Mouse (Mus musculus): ENCODE results near the gene Dock1. TPM values are rescaled to one million over a fixed set of nuclear protein-coding genes. Genes with fewer than 3 reads are reported as not detected.

Gene Dock1
- total RNA-seq, 1 experiment from 2014 or later: 15.4 TPM

GRCm38 (mm10) chr7:135043931-135044765 is 373.7 kb downstream of the Dock1 start:
- ATAC-seq (replicated peaks in 1 of 2; ENCODE audit: insufficient read depth in 1 of 2, low FRiP score in 2 of 2, low TSS enrichment in 1 of 2, low read depth in 1 of 2, poor library complexity in 2 of 2, severe bottlenecking in 2 of 2): no peak

DNA sequence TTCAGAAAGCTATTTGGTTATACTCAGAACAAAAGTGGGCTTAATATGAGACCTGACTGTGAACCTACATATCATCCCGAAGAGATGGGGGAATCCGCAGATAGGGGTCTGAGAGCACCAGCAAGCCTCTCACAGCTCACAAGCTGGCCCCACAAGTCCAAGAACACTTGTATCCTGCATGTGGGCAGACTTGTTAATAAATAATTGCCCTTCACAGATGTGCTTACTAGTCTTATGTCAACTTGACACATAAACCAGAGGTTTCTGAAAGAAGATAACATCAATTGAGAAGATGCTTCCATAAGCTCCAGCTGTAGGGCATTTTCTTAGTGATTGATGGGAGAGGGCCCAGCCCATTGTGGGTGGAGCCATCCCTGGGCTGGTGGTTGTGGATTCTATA is 379.0 kb downstream of the Dock1 start:
- ATAC-seq (replicated peaks in 1 of 2; ENCODE audit: insufficient read depth in 1 of 2, low FRiP score in 2 of 2, low TSS enrichment in 1 of 2, low read depth in 1 of 2, poor library complexity in 2 of 2, severe bottlenecking in 2 of 2): no peak

GRCm38 (mm10) chr7:135053186-135053715 is 382.8 kb downstream of the Dock1 start:
- no peak for ATAC-seq (replicated peaks in 1 of 2; ENCODE audit: insufficient read depth in 1 of 2, low FRiP score in 2 of 2, low TSS enrichment in 1 of 2, low read depth in 1 of 2, poor library complexity in 2 of 2, severe bottlenecking in 2 of 2)

- ATAC-seq (replicated peaks in 1 of 2; ENCODE audit: insufficient read depth in 1 of 2, low FRiP score in 2 of 2, low TSS enrichment in 1 of 2, low read depth in 1 of 2, poor library complexity in 2 of 2, severe bottlenecking in 2 of 2): no peak
These were observed 384.2 kb downstream of the Dock1 start for GRCm38 (mm10) chr7:135054664-135055063.

DNA sequence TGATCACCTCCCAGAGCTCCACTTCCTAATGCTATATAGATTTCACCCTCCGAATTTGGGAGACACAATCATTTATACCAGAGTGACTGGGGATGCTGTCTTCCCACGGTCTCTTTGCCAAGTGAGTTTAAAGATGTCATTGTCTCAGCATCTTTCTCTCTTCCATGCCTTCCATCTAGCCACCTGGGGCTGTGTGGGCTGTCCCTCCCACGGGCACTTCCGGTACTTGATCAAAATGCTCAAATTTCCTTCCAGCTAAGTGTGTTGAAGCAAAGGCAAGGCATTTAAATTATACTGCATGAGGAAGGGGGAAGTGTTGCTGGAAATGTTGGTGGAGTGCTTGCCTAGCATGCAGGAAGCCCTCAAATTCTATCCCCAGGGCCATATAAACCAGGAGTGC is 388.6 kb downstream of the Dock1 start:
- ATAC-seq (replicated peaks in 1 of 2; ENCODE audit: insufficient read depth in 1 of 2, low FRiP score in 2 of 2, low TSS enrichment in 1 of 2, low read depth in 1 of 2, poor library complexity in 2 of 2, severe bottlenecking in 2 of 2): no peak

- ATAC-seq (replicated peaks in 1 of 2; ENCODE audit: insufficient read depth in 1 of 2, low FRiP score in 2 of 2, low TSS enrichment in 1 of 2, low read depth in 1 of 2, poor library complexity in 2 of 2, severe bottlenecking in 2 of 2): no peak
These were observed 389.1 kb downstream of the Dock1 start for GRCm38 (mm10) chr7:135059562-135059961.

GRCm38 (mm10) chr7:135063886-135064285 is 393.4 kb downstream of the Dock1 start:
- no peak for ATAC-seq (replicated peaks in 1 of 2; ENCODE audit: insufficient read depth in 1 of 2, low FRiP score in 2 of 2, low TSS enrichment in 1 of 2, low read depth in 1 of 2, poor library complexity in 2 of 2, severe bottlenecking in 2 of 2)

- no peak for ATAC-seq (replicated peaks in 1 of 2; ENCODE audit: insufficient read depth in 1 of 2, low FRiP score in 2 of 2, low TSS enrichment in 1 of 2, low read depth in 1 of 2, poor library complexity in 2 of 2, severe bottlenecking in 2 of 2)
These were observed 394.8 kb downstream of the Dock1 start for GRCm38 (mm10) chr7:135065301-135065700.

DNA sequence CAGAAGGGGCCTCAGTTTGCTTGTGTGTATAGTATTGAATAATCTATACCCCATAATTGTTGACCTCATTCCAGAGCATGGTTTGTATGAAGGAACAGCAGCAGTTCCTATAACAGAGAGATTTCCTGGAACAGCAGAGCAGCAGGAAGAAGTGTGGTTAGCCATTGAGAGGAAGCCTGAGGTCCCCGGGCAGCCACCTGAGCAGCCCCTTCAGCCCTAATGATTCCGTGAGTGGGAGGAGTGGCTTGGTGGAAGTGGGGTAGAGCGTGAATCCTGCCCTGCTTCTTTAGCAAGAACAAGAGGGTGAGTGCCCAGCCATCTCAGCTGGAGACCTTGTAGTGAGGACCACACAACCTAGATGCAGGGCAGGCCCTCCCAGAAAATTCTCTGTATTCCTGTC is 398.4 kb downstream of the Dock1 start:
- peak; percentile 66 to 88 for ATAC-seq (replicated peaks in 1 of 2; ENCODE audit: insufficient read depth in 1 of 2, low FRiP score in 2 of 2, low TSS enrichment in 1 of 2, low read depth in 1 of 2, poor library complexity in 2 of 2, severe bottlenecking in 2 of 2)

- no peak for ATAC-seq (replicated peaks in 1 of 2; ENCODE audit: insufficient read depth in 1 of 2, low FRiP score in 2 of 2, low TSS enrichment in 1 of 2, low read depth in 1 of 2, poor library complexity in 2 of 2, severe bottlenecking in 2 of 2)
These were observed 406.4 kb downstream of the Dock1 start for GRCm38 (mm10) chr7:135076904-135077303.

DNA sequence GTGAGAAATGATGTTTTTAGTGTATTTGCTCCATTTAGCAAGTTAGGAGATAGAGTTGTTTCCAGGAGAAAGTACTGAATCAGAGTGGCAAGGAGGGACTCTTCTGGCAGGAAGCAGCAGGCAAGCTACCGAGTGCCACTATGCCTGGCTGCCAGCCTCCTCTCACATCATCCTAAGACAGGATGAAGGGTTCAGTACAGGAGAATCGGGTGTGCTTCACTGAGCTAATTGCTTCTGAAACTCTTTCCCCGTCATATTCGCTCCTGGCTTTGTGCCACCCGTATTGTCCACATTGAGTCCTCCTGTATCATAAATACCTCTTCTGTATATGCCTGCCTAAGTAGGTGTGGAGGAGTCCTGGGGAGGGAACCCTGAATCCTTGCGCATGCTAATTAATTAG is 406.9 kb downstream of the Dock1 start:
- no peak for ATAC-seq (replicated peaks in 1 of 2; ENCODE audit: insufficient read depth in 1 of 2, low FRiP score in 2 of 2, low TSS enrichment in 1 of 2, low read depth in 1 of 2, poor library complexity in 2 of 2, severe bottlenecking in 2 of 2)

DNA sequence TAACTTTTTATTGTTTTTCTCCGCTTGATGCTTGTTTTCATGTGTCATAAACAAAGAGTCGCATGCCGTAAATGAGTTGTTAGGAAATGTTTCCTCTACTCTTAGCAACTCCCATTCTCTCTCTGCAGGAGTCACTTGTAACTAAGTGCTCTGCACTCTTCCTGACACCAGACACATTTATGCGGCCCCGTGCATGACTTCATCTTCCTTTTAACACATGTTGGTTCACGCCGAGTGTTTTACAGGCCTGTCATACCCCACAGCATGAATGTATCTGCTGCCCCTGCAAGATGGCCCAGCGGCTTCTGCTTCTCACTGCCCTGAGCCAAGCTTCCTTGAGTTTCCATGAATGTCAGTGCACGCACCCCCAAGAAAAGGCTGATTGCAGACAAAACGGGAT is 407.4 kb downstream of the Dock1 start:
- no peak for ATAC-seq (replicated peaks in 1 of 2; ENCODE audit: insufficient read depth in 1 of 2, low FRiP score in 2 of 2, low TSS enrichment in 1 of 2, low read depth in 1 of 2, poor library complexity in 2 of 2, severe bottlenecking in 2 of 2)

- no peak for ATAC-seq (replicated peaks in 1 of 2; ENCODE audit: insufficient read depth in 1 of 2, low FRiP score in 2 of 2, low TSS enrichment in 1 of 2, low read depth in 1 of 2, poor library complexity in 2 of 2, severe bottlenecking in 2 of 2)
These were observed 413.0 kb downstream of the Dock1 start for GRCm38 (mm10) chr7:135083421-135083820.

DNA sequence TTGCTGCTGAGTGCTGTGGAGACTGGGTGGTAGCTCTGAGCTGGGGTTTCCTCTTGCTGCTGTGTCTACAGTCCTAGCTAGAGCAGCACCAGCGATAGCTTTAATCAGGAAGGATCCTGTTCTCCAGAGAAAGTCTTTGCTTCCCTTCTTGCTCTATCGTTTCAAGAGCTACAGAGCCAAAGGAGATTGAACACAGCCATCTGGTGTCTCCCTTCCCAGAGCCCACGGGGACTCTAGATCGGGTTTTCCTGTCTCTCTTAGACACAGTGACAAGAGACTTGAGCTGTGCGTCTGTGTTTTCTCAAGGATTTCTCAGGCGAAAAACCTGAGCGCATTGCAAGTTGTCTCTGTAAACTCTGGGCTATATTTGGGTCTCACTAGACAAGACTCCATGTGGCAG is 413.6 kb downstream of the Dock1 start:
- ATAC-seq (replicated peaks in 1 of 2; ENCODE audit: insufficient read depth in 1 of 2, low FRiP score in 2 of 2, low TSS enrichment in 1 of 2, low read depth in 1 of 2, poor library complexity in 2 of 2, severe bottlenecking in 2 of 2): no peak

GRCm38 (mm10) chr7:135086556-135086955 is 416.1 kb downstream of the Dock1 start:
- ATAC-seq (replicated peaks in 1 of 2; ENCODE audit: insufficient read depth in 1 of 2, low FRiP score in 2 of 2, low TSS enrichment in 1 of 2, low read depth in 1 of 2, poor library complexity in 2 of 2, severe bottlenecking in 2 of 2): no peak

DNA sequence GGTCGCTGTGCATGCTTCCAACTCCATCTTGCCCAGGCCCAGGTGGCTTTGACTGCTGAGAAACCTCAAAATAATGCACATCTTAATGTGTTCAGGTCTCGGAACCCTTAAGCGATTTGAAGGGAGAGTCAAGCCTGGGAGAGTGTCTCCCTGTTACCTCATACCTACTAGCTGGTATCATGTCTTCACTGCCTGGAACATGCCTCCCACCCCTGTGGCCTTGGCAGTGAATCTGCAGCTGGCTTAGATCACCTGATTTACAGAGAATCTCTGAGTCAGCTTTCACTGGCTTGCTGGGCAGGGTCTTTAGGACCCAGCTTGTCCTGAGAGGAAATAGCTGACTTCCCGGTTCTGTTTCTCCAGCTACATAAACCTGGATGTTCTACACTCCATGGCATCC is 419.2 kb downstream of the Dock1 start:
- ATAC-seq (replicated peaks in 1 of 2; ENCODE audit: insufficient read depth in 1 of 2, low FRiP score in 2 of 2, low TSS enrichment in 1 of 2, low read depth in 1 of 2, poor library complexity in 2 of 2, severe bottlenecking in 2 of 2): no peak

- ATAC-seq (replicated peaks in 1 of 2; ENCODE audit: insufficient read depth in 1 of 2, low FRiP score in 2 of 2, low TSS enrichment in 1 of 2, low read depth in 1 of 2, poor library complexity in 2 of 2, severe bottlenecking in 2 of 2): no peak
These were observed 423.4 kb downstream of the Dock1 start for GRCm38 (mm10) chr7:135093851-135094250.

GRCm38 (mm10) chr7:135101921-135102320 is 431.5 kb downstream of the Dock1 start:
- no peak for ATAC-seq (replicated peaks in 1 of 2; ENCODE audit: insufficient read depth in 1 of 2, low FRiP score in 2 of 2, low TSS enrichment in 1 of 2, low read depth in 1 of 2, poor library complexity in 2 of 2, severe bottlenecking in 2 of 2)

- ATAC-seq (replicated peaks in 1 of 2; ENCODE audit: insufficient read depth in 1 of 2, low FRiP score in 2 of 2, low TSS enrichment in 1 of 2, low read depth in 1 of 2, poor library complexity in 2 of 2, severe bottlenecking in 2 of 2): no peak
These were observed 436.1 kb downstream of the Dock1 start for GRCm38 (mm10) chr7:135106536-135106935.
